Mouse (Mus musculus): Measurements from ENCODE around the gene Gm10570. TPM values are rescaled to one million over a fixed set of nuclear protein-coding genes. Genes with fewer than 3 reads are reported as not detected.

Gene Gm10570
- polyA plus RNA-seq, 1 experiment, result not detected

GRCm38 (mm10) chr4:130306796-130307630 is 1.5 kb downstream of the Gm10570 start:
- 67% methylated on average over 10 of the region's 10 CpGs for WGBS
- Histone ChIP-seq H3K27ac (ENCODE audit: insufficient read depth, low read depth, low read length) (no peak overlapping the region), H3K36me3 (ENCODE audit: control insufficient read depth, insufficient read depth, low read length) (no peaks in the 10 kb centered on the region), H3K27me3 (ENCODE audit: control insufficient read depth, insufficient read depth, low read length) (peaks cover 16% of the 10 kb centered on the region), H3K4me3 (ENCODE audit: low read depth, low read length) (no peak overlapping the region), H3K4me1 (ENCODE audit: control insufficient read depth, insufficient read depth, insufficient read length, low read length) (peaks cover 15% of the 10 kb centered on the region)
- no peak for TF ChIP-seq POLR2A (IDR thresholded peaks at IDR 0.05; ENCODE audit: low read depth, low read length)
- no peak for TF ChIP-seq CTCF (IDR thresholded peaks at IDR 0.05; ENCODE audit: extremely low read depth, insufficient read length, insufficient replicate concordance, low read depth, low read length)

- H3K36me3 ChIP-seq (ENCODE audit: control insufficient read depth, insufficient read depth, low read length), result no peaks in the 10 kb centered on the region
- no peak overlapping the region for H3K4me3 ChIP-seq (ENCODE audit: low read depth, low read length)
- WGBS, result 63% methylated on average over 3 of the region's 3 CpGs
- no peak overlapping the region for H3K27ac ChIP-seq (ENCODE audit: insufficient read depth, low read depth, low read length)
- TF ChIP-seq POLR2A (IDR thresholded peaks at IDR 0.05; ENCODE audit: low read depth, low read length) (no peak), CTCF (IDR thresholded peaks at IDR 0.05; ENCODE audit: extremely low read depth, insufficient read length, insufficient replicate concordance, low read depth, low read length) (no peak)
- peaks cover 15% of the 10 kb centered on the region for H3K4me1 ChIP-seq (ENCODE audit: control insufficient read depth, insufficient read depth, insufficient read length, low read length)
- H3K27me3 ChIP-seq (ENCODE audit: control insufficient read depth, insufficient read depth, low read length), result peaks cover 16% of the 10 kb centered on the region
Measured at GRCm38 (mm10) chr4:130304746-130305145, 3.7 kb downstream of the Gm10570 start.

- TF ChIP-seq CTCF (IDR thresholded peaks at IDR 0.05; ENCODE audit: extremely low read depth, insufficient read length, insufficient replicate concordance, low read depth, low read length) (no peak), POLR2A (IDR thresholded peaks at IDR 0.05; ENCODE audit: low read depth, low read length) (no peak)
- Histone ChIP-seq H3K27me3 (ENCODE audit: control insufficient read depth, insufficient read depth, low read length) (no peaks in the 10 kb centered on the region), H3K4me1 (ENCODE audit: control insufficient read depth, insufficient read depth, insufficient read length, low read length) (peaks cover 2% of the 10 kb centered on the region; the same call in 1 of the 2 replicates), H3K4me3 (ENCODE audit: low read depth, low read length) (no peak overlapping the region), H3K27ac (ENCODE audit: insufficient read depth, low read depth, low read length) (no peak overlapping the region), H3K36me3 (ENCODE audit: control insufficient read depth, insufficient read depth, low read length) (no peaks in the 10 kb centered on the region)
- 48% methylated on average over 12 of the region's 12 CpGs for WGBS
Measured at GRCm38 (mm10) chr4:130302285-130302870, 6.1 kb downstream of the Gm10570 start.

- TF ChIP-seq POLR2A (IDR thresholded peaks at IDR 0.05; ENCODE audit: low read depth, low read length) (no peak), CTCF (IDR thresholded peaks at IDR 0.05; ENCODE audit: extremely low read depth, insufficient read length, insufficient replicate concordance, low read depth, low read length) (no peak)
- Histone ChIP-seq H3K4me3 (ENCODE audit: low read depth, low read length) (no peak overlapping the region), H3K36me3 (ENCODE audit: control insufficient read depth, insufficient read depth, low read length) (no peaks in the 10 kb centered on the region), H3K27ac (ENCODE audit: insufficient read depth, low read depth, low read length) (no peak overlapping the region), H3K27me3 (ENCODE audit: control insufficient read depth, insufficient read depth, low read length) (no peaks in the 10 kb centered on the region), H3K4me1 (ENCODE audit: control insufficient read depth, insufficient read depth, insufficient read length, low read length) (no peaks in the 10 kb centered on the region; the same call in 1 of the 2 replicates)
- 82% methylated on average over 8 of the region's 8 CpGs for WGBS
Measured at GRCm38 (mm10) chr4:130299629-130300018, 8.8 kb downstream of the Gm10570 start.

- Histone ChIP-seq H3K4me3 (ENCODE audit: low read depth, low read length) (no peak overlapping the region), H3K36me3 (ENCODE audit: control insufficient read depth, insufficient read depth, low read length) (no peaks in the 10 kb centered on the region), H3K27ac (ENCODE audit: insufficient read depth, low read depth, low read length) (no peak overlapping the region), H3K27me3 (ENCODE audit: control insufficient read depth, insufficient read depth, low read length) (no peaks in the 10 kb centered on the region), H3K4me1 (ENCODE audit: control insufficient read depth, insufficient read depth, insufficient read length, low read length) (no peaks in the 10 kb centered on the region; the same call in 1 of the 2 replicates)
- TF ChIP-seq CTCF (IDR thresholded peaks at IDR 0.05; ENCODE audit: extremely low read depth, insufficient read length, insufficient replicate concordance, low read depth, low read length), result no peak
- no peak for TF ChIP-seq POLR2A (IDR thresholded peaks at IDR 0.05; ENCODE audit: low read depth, low read length)
- 81% methylated on average over 11 of the region's 11 CpGs for WGBS
Measured at GRCm38 (mm10) chr4:130298877-130299628, 9.4 kb downstream of the Gm10570 start.

GRCm38 (mm10) chr4:130297123-130297529 is 11.3 kb downstream of the Gm10570 start:
- H3K36me3 ChIP-seq (ENCODE audit: control insufficient read depth, insufficient read depth, low read length), result no peaks in the 10 kb centered on the region
- TF ChIP-seq POLR2A (IDR thresholded peaks at IDR 0.05; ENCODE audit: low read depth, low read length) (no peak), CTCF (IDR thresholded peaks at IDR 0.05; ENCODE audit: extremely low read depth, insufficient read length, insufficient replicate concordance, low read depth, low read length) (peak; percentile 68; the same call in 1 of the 2 replicates)
- 29% methylated on average over 13 of the region's 13 CpGs for WGBS
- no peaks in the 10 kb centered on the region for H3K27me3 ChIP-seq (ENCODE audit: control insufficient read depth, insufficient read depth, low read length)
- H3K4me3 ChIP-seq (ENCODE audit: low read depth, low read length), result no peak overlapping the region
- no peak overlapping the region for H3K27ac ChIP-seq (ENCODE audit: insufficient read depth, low read depth, low read length)
- no peaks in the 10 kb centered on the region; the same call in 1 of the 2 replicates for H3K4me1 ChIP-seq (ENCODE audit: control insufficient read depth, insufficient read depth, insufficient read length, low read length)
